Mouse (Mus musculus): ENCODE data around the gene Dnase1l3.

GRCm38 (mm10) chr14:7964219-7964889, 30.0 kb downstream of the Dnase1l3 start:
- TF ChIP-seq EP300 (IDR thresholded peaks at IDR 0.05; ENCODE audit: insufficient read depth, low read depth, low read length): no peak
- no peak for TF ChIP-seq POLR2A (IDR thresholded peaks at IDR 0.05; ENCODE audit: insufficient read depth, low read length)
